ENCODE assay signal across 8 mouse cellular contexts in the genomic region with DNA sequence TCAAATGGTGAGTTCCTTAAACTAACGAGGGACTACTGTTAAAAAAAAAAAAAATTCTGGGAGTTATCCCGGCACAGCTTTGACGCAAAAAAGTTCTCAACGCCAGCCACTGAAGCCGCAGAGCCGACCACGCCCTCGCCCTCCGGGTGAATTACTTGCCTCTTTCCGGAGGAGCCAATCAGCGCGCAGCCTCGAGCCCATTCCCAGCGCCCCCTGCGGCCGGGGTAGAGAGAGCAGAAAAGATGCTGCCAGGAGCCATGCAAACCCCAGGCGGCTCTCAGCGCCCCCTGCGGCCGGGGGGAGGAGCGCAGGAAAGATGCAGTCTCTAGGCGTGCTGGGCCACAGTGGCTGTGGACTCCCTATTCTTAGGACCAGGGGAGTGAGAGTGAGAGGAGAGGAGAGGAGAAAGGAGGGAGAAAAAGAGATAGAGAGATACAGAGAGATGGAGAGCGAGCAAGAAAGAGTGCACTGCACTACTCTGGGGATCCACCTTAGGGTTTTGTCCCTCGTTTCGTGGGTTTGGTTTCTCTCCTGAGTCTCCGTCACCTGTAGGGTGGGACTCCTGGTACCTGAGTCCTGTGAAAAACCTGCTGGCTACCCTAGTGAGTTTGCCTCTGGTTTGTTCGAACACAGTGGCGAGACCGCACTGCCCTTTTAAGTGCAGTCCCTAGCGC. TPM values are rescaled to one million over a fixed set of nuclear protein-coding genes. Genes with fewer than 3 reads are reported as not detected.
A peak's percentile ranks its signal among the peaks of the same experiment; 100 is the strongest.
DNase-seq lines count a peak whose midpoint lies in the region; ATAC-seq and TF ChIP-seq lines count a peak whose summit lies in the region.

No protein-coding gene starts in this region.

- intact Hi-C loops in heart, postnatal 10 days (cut with DNase I), result loop anchor here (1.0 to 5.0 kb wide), 3 partner anchors 48 to 127 kb away; a partner anchor contains a TSS

- H3K27me3 ChIP-seq in E14TG2a.4 (ENCODE audit: insufficient read depth, low read length), result no peaks in the 10 kb centered on the region
- H3K27me3 ChIP-seq in forebrain, embryonic 12.5 days, result no peaks in the 10 kb centered on the region
- no peaks in the 10 kb centered on the region for H3K27me3 ChIP-seq in liver, postnatal 0 days (ENCODE audit: insufficient read depth, low read length)
- H3K27me3 ChIP-seq in neural tube, embryonic 14.5 days (ENCODE audit: control insufficient read depth, insufficient read depth, low read length), result no peaks in the 10 kb centered on the region

- H3K4me3 ChIP-seq in E14TG2a.4 (replicated peaks; ENCODE audit: low read length), result peak overlapping the region; percentile 89
- peak overlapping the region; percentile 81 for H3K4me3 ChIP-seq in forebrain, embryonic 12.5 days (replicated peaks)
- peak overlapping the region; percentile 94 for H3K4me3 ChIP-seq in liver, postnatal 0 days (ENCODE audit: low read depth, low read length)
- H3K4me3 ChIP-seq in neural tube, embryonic 14.5 days (ENCODE audit: low read depth, low read length), result peak overlapping the region; percentile 64

- peak; percentile 54; the same call in 1 of the 2 replicates for ATAC-seq in forebrain, embryonic 12.5 days (ENCODE audit: low FRiP score)
- ATAC-seq in liver, postnatal 0 days, result peak; percentile 83
- peak; percentile 68 for ATAC-seq in neural tube, embryonic 14.5 days (ENCODE audit: low read depth)

- H3K9me3 ChIP-seq in E14TG2a.4 (ENCODE audit: low read length), result no peaks in the 10 kb centered on the region
- no peaks in the 10 kb centered on the region for H3K9me3 ChIP-seq in forebrain, embryonic 12.5 days
- no peaks in the 10 kb centered on the region for H3K9me3 ChIP-seq in liver, postnatal 0 days (ENCODE audit: low read length)
- no peaks in the 10 kb centered on the region for H3K9me3 ChIP-seq in neural tube, embryonic 14.5 days (ENCODE audit: control insufficient read depth, low read length)

- H3K4me2 ChIP-seq in forebrain, embryonic 12.5 days, result peak overlapping the region; percentile 61
- peak overlapping the region; percentile 81 for H3K4me2 ChIP-seq in liver, postnatal 0 days (ENCODE audit: low read depth, low read length)
- H3K4me2 ChIP-seq in neural tube, embryonic 14.5 days (ENCODE audit: low read depth, low read length), result peak overlapping the region; percentile 56

- peaks cover 20% of the 10 kb centered on the region for H3K4me1 ChIP-seq in E14TG2a.4 (replicated peaks; ENCODE audit: low read depth, low read length)
- peaks cover 21% of the 10 kb centered on the region for H3K4me1 ChIP-seq in forebrain, embryonic 12.5 days
- H3K4me1 ChIP-seq in liver, postnatal 0 days (ENCODE audit: insufficient read depth), result peaks cover 19% of the 10 kb centered on the region
- peaks cover 12% of the 10 kb centered on the region for H3K4me1 ChIP-seq in neural tube, embryonic 14.5 days (ENCODE audit: control insufficient read depth, insufficient read depth, low read length)

- TF ChIP-seq EP300 in liver, postnatal 0 days (IDR thresholded peaks at IDR 0.05; ENCODE audit: low read depth), result no peak

- H3K36me3 ChIP-seq in E14TG2a.4 (ENCODE audit: insufficient read depth, low read length), result no peaks in the 10 kb centered on the region
- H3K36me3 ChIP-seq in forebrain, embryonic 12.5 days (replicated peaks), result no peaks in the 10 kb centered on the region
- no peaks in the 10 kb centered on the region for H3K36me3 ChIP-seq in liver, postnatal 0 days (replicated peaks; ENCODE audit: insufficient read depth, low read length)
- H3K36me3 ChIP-seq in neural tube, embryonic 14.5 days (ENCODE audit: control insufficient read depth, insufficient read depth, low read length), result no peaks in the 10 kb centered on the region

- peak; percentile 94 for TF ChIP-seq CTCF in E14TG2a.4 (conservative IDR thresholded peaks at IDR 0.05; ENCODE audit: low read length)
- peak; percentile 99 for TF ChIP-seq CTCF in liver, postnatal 0 days (IDR thresholded peaks at IDR 0.05; ENCODE audit: low read depth)

- peak overlapping the region; percentile 29; the same call in 1 of the 2 replicates for H3K9ac ChIP-seq in forebrain, embryonic 12.5 days
- peak overlapping the region; percentile 95 for H3K9ac ChIP-seq in liver, postnatal 0 days (replicated peaks)
- peak overlapping the region; percentile 64 for H3K9ac ChIP-seq in neural tube, embryonic 14.5 days (replicated peaks; ENCODE audit: low read depth, low read length)

- H3K27ac ChIP-seq in forebrain, embryonic 12.5 days, result peak overlapping the region; percentile 65
- peak overlapping the region; percentile 99 for H3K27ac ChIP-seq in liver, postnatal 0 days (ENCODE audit: low read depth)
- peak overlapping the region; percentile 77; the same call in 1 of the 2 replicates for H3K27ac ChIP-seq in neural tube, embryonic 14.5 days (ENCODE audit: low read depth, low read length)

- peak; percentile 92 for DNase-seq in c-Kit-positive CD71-positive TER-119-positive erythroid progenitor cells, embryonic 14.5 days (ENCODE audit: low spot score)
- peak; percentile 83 to 92 for DNase-seq in heart, postnatal 10 days
- DNase-seq in large intestine, adult 2 months (ENCODE audit: low read depth, low spot score), result peak; percentile 81
- DNase-seq in liver, postnatal 0 days, result peak; percentile 94
- DNase-seq in testis, postnatal 14 days (ENCODE audit: low spot score), result peak; percentile 95

- WGBS in forebrain, embryonic 12.5 days, result under 1% methylated on average over 30 of the region's 30 CpGs
- WGBS in large intestine, adult 2 months, result under 1% methylated on average over 30 of the region's 30 CpGs
- 1% methylated on average over 30 of the region's 30 CpGs for WGBS in liver, postnatal 0 days (ENCODE audit: insufficient replicate concordance)
- WGBS in neural tube, embryonic 14.5 days, result 2% methylated on average over 30 of the region's 30 CpGs

RNA-seq across cellular contexts. Expression of a gene that starts 0.4 kb away (rescaled TPM):
- 0.22 and 0.27 TPM in 2 replicates for polyA plus RNA-seq in forebrain, embryonic 12.5 days (2016; fragmentation: Nextera tagmentation; extraction: Ambion mirVana)
- total RNA-seq in heart, postnatal 10 days (2021), result under 1 TPM; 0.07 to 0.37 TPM
- polyA plus RNA-seq in large intestine, adult 2 months (2012; rRNA removed), result 0.12 and 0.16 TPM in 2 replicates
- polyA plus RNA-seq in liver, postnatal 0 days (2015; fragmentation: Nextera tagmentation; extraction: Ambion mirVana), result 0.18 and 0.29 TPM in 2 replicates
- polyA plus RNA-seq in neural tube, embryonic 14.5 days (2014; fragmentation: Nextera tagmentation; extraction: Ambion mirVana), result 0.62 and 1.0 TPM in 2 replicates

RNA-seq across cellular contexts. Expression of a gene that starts 0.5 kb away (rescaled TPM):
- 60.7 and 61.7 TPM in 2 replicates for polyA plus RNA-seq in forebrain, embryonic 12.5 days (2016; fragmentation: Nextera tagmentation; extraction: Ambion mirVana)
- total RNA-seq in heart, postnatal 10 days (2021), result 100 to 1,000 TPM in 1 of 2 experiments, 10 to 100 TPM in 1; 97.5 to 100 TPM
- 142 and 154 TPM in 2 replicates for polyA plus RNA-seq in large intestine, adult 2 months (2012; rRNA removed)
- 146 and 149 TPM in 2 replicates for polyA plus RNA-seq in liver, postnatal 0 days (2015; fragmentation: Nextera tagmentation; extraction: Ambion mirVana)
- 52.6 and 67.9 TPM in 2 replicates for polyA plus RNA-seq in neural tube, embryonic 14.5 days (2014; fragmentation: Nextera tagmentation; extraction: Ambion mirVana)

Comparison
In these comparisons a context has a peak if more than half of its experiments do, and no peak if none do; other contexts are left out.
1. Peak in every context shown above with its lines: DNase-seq, ATAC-seq, H3K4me3 ChIP-seq and H3K27ac ChIP-seq.
2. H3K9ac ChIP-seq: peak in every context shown above with its lines; median percentile 95 in liver, postnatal 0 days; 64 in neural tube, embryonic 14.5 days; 29 in forebrain, embryonic 12.5 days.